Mouse (Mus musculus) CD4-positive naive resting alpha-beta T cell, adult 76 days (primary cell): ENCODE results near the gene Gm13285. TPM values are rescaled to one million over a fixed set of nuclear protein-coding genes. Genes with fewer than 3 reads are reported as not detected.

ENCODE experiments used
- total RNA-seq: library from RNA; stranded (reverse); gene quantifications from one replicate; pipeline ENCODE4 v1.2.4, GENCODE M21; 2023

Gene Gm13285
- total RNA-seq, result not detected

GRCm38 (mm10) chr4:88799365-88799764 is at the start of gene Gm13285:
TSS of gene Gm13285 (plus strand) at chr4:88799665.

GRCm38 (mm10) chr4:88754818-88755340 is 44.6 kb upstream of the Gm13285 start, which contains the start of gene Gm13271:
TSS of gene Gm13271 (plus strand) at chr4:88754868.

GRCm38 (mm10) chr4:88759610-88760268 is 39.7 kb upstream of the Gm13285 start, which contains the start of gene Gm13283:
TSS of gene Gm13283 (plus strand) at chr4:88760119.

GRCm38 (mm10) chr4:88773534-88773933 is 25.9 kb upstream of the Gm13285 start, which contains the start of gene Gm13290:
TSS of gene Gm13290 (plus strand) at chr4:88773834.

GRCm38 (mm10) chr4:88776622-88777021 is 22.8 kb upstream of the Gm13285 start, which contains the start of gene Gm13289:
TSS of gene Gm13289 (plus strand) at chr4:88776922.

GRCm38 (mm10) chr4:88779550-88779949 is 19.9 kb upstream of the Gm13285 start, which contains the start of gene Gm13272:
TSS of gene Gm13272 (plus strand) at chr4:88779850.

GRCm38 (mm10) chr4:88781831-88782230 is 17.6 kb upstream of the Gm13285 start, which contains the start of gene Ifnz:
TSS of gene Ifnz (plus strand) at chr4:88782131.

GRCm38 (mm10) chr4:88785409-88785808 is 14.1 kb upstream of the Gm13285 start, which contains the start of gene Gm13276:
TSS of gene Gm13276 (plus strand) at chr4:88785709.

GRCm38 (mm10) chr4:88788402-88788801 is 11.1 kb upstream of the Gm13285 start, which contains the start of gene Gm13277:
TSS of gene Gm13277 (plus strand) at chr4:88788632.

GRCm38 (mm10) chr4:88791250-88791649 is 8.2 kb upstream of the Gm13285 start, which contains the start of gene Gm13278:
TSS of gene Gm13278 (plus strand) at chr4:88791550.

GRCm38 (mm10) chr4:88793936-88794675 is 5.4 kb upstream of the Gm13285 start, which contains the start of gene Gm13275:
TSS of gene Gm13275 (plus strand) at chr4:88794487.

GRCm38 (mm10) chr4:88797097-88797496 is 2.4 kb upstream of the Gm13285 start, which contains the start of gene Gm13279:
TSS of gene Gm13279 (plus strand) at chr4:88797397.

GRCm38 (mm10) chr4:88802954-88803353 is 3.5 kb downstream of the Gm13285 start, which contains the start of gene Gm13287:
TSS of gene Gm13287 (plus strand) at chr4:88803254.

GRCm38 (mm10) chr4:88805231-88805630 is 5.8 kb downstream of the Gm13285 start, which contains the start of gene Gm13288:
TSS of gene Gm13288 (plus strand) at chr4:88805531.

GRCm38 (mm10) chr4:88815928-88816327 is 16.5 kb downstream of the Gm13285 start, which contains the start of gene Ifna7:
TSS of gene Ifna7 (plus strand) at chr4:88816228.

GRCm38 (mm10) chr4:88819659-88820058 is 20.2 kb downstream of the Gm13285 start, which contains the start of gene Ifna11:
TSS of gene Ifna11 (plus strand) at chr4:88819959.

GRCm38 (mm10) chr4:88827116-88827515 is 27.7 kb downstream of the Gm13285 start, which contains the start of gene Ifna6:
TSS of gene Ifna6 (plus strand) at chr4:88827416.

GRCm38 (mm10) chr4:88835225-88835624 is 35.8 kb downstream of the Gm13285 start, which contains the start of gene Ifna5:
TSS of gene Ifna5 (plus strand) at chr4:88835525.

GRCm38 (mm10) chr4:88841438-88841911 is 42.0 kb downstream of the Gm13285 start, which contains the start of gene Ifna4:
TSS of gene Ifna4 (plus strand) at chr4:88841861.

GRCm38 (mm10) chr4:88849698-88850097 is 50.2 kb downstream of the Gm13285 start, which contains the start of gene Ifna1:
TSS of gene Ifna1 (plus strand) at chr4:88850087.

